In genomic region chr11:82567014-82567685, GRCm38 (mm10) we compare ENCODE assay signal across 10 mouse cellular contexts.
DNase-seq lines count a peak whose midpoint lies in the region; ATAC-seq and TF ChIP-seq lines count a peak whose summit lies in the region.
"Had no signal": no experiment of that assay in that cellular context is flagged by ENCODE, and none has a peak within 500 bp of the region (broad histone marks: within the 10 kb centered on the region; RNA-seq: fewer than 3 reads in every experiment).

No protein-coding gene starts in this region.

- intact Hi-C loops in heart, adult 2 months (cut with DNase I): no loop called here
- intact Hi-C loops in left cerebral cortex, postnatal 10 days (cut with DNase I): no loop called here
- intact Hi-C loops in left cerebral cortex, postnatal 36 days (cut with DNase I): no loop called here

- H3K4me3 ChIP-seq in heart, adult 2 months: no peak overlapping the region
- H3K4me3 ChIP-seq in heart, embryonic 12.5 days: no peak overlapping the region
- H3K4me3 ChIP-seq: liver, embryonic 13.5 days had no signal

- peak; percentile 29 for DNase-seq in adrenal gland, adult 2 months
- no peak for DNase-seq in adrenal gland, postnatal 4 days (ENCODE audit: low spot score in 2 of 2)
- DNase-seq in heart, adult 2 months: peak; percentile 25 to 32
- peak; percentile 20 to 64 for DNase-seq in left cerebral cortex, postnatal 10 days (ENCODE audit: extremely low spot score in 1 of 2, low spot score in 2 of 2)
- no peak for DNase-seq in left cerebral cortex, postnatal 36 days (ENCODE audit: low spot score in 2 of 2)
- DNase-seq in kidney, postnatal 4 days: peak; percentile 61 to 66
- DNase-seq in urinary bladder, postnatal 4 days (ENCODE audit: low spot score in 2 of 2): no peak
- DNase-seq: liver, embryonic 13.5 days had no signal

- TF ChIP-seq POLR2A in heart, adult 2 months (IDR thresholded peaks at IDR 0.05; ENCODE audit: insufficient read depth, low read depth, low read length): no peak

- no peak overlapping the region for H3K9ac ChIP-seq in heart, adult 2 months (ENCODE audit: low read depth, low read length)
- no peak overlapping the region for H3K9ac ChIP-seq in heart, embryonic 12.5 days
- H3K9ac ChIP-seq: liver, embryonic 13.5 days had no signal

- H3K4me2 ChIP-seq in heart, embryonic 12.5 days: no peak overlapping the region
- H3K4me2 ChIP-seq: liver, embryonic 13.5 days had no signal

- no peaks in the 10 kb centered on the region for H3K27me3 ChIP-seq in heart, adult 2 months (ENCODE audit: control insufficient read depth, insufficient read depth, low read length)
- no peaks in the 10 kb centered on the region for H3K27me3 ChIP-seq in heart, embryonic 12.5 days (replicated peaks)
- H3K27me3 ChIP-seq: liver, embryonic 13.5 days had no signal

- no peak for TF ChIP-seq CTCF in heart, adult 2 months (IDR thresholded peaks at IDR 0.05)

- no peak overlapping the region for H3K27ac ChIP-seq in heart, adult 2 months
- no peak overlapping the region for H3K27ac ChIP-seq in heart, embryonic 12.5 days (ENCODE audit: poor library complexity, severe bottlenecking)
- H3K27ac ChIP-seq: liver, embryonic 13.5 days had no signal

- no peak for ATAC-seq in heart, embryonic 12.5 days (ENCODE audit: insufficient number of reproducible peaks, low FRiP score)

- TF ChIP-seq EP300 in heart, adult 2 months (IDR thresholded peaks at IDR 0.05; ENCODE audit: insufficient read depth, low read depth, low read length): no peak

- H3K4me1 ChIP-seq in heart, adult 2 months (ENCODE audit: control insufficient read depth, insufficient read depth, low read length): no peaks in the 10 kb centered on the region
- H3K4me1 ChIP-seq in heart, embryonic 12.5 days (replicated peaks): no peaks in the 10 kb centered on the region
- H3K4me1 ChIP-seq: liver, embryonic 13.5 days had no signal

- no peaks in the 10 kb centered on the region for H3K9me3 ChIP-seq in heart, embryonic 12.5 days (replicated peaks)
- H3K9me3 ChIP-seq: liver, embryonic 13.5 days had no signal

- WGBS in heart, adult 2 months: 65% methylated on average over 9 of the region's 9 CpGs
- WGBS in heart, embryonic 12.5 days: 66% methylated on average over 9 of the region's 9 CpGs

- H3K79me2 ChIP-seq in heart, adult 2 months (replicated peaks; ENCODE audit: control insufficient read depth, insufficient read depth, low read length): no peaks in the 10 kb centered on the region

- no peaks in the 10 kb centered on the region for H3K36me3 ChIP-seq in heart, adult 2 months (ENCODE audit: control insufficient read depth, insufficient read depth, low read length)
- H3K36me3 ChIP-seq in heart, embryonic 12.5 days: no peaks in the 10 kb centered on the region
- H3K36me3 ChIP-seq: G1E; liver, embryonic 13.5 days had no signal

Comparison
In these comparisons a context has a peak if more than half of its experiments do, and no peak if none do; other contexts are left out.
1. DNase-seq: peak in adrenal gland, adult 2 months (single experiment), heart, adult 2 months (2 of 2), left cerebral cortex, postnatal 10 days (2 of 2) and kidney, postnatal 4 days (2 of 2); none in adrenal gland, postnatal 4 days (0 of 2), left cerebral cortex, postnatal 36 days (0 of 2) and urinary bladder, postnatal 4 days (0 of 2).